Mouse (Mus musculus): ENCODE results near the gene Wfdc12. TPM values are rescaled to one million over a fixed set of nuclear protein-coding genes. Genes with fewer than 3 reads are reported as not detected.
A peak's percentile ranks its signal among the peaks of the same experiment; 100 is the strongest.
"Not testable (repeated sequence)": the region's sequence is repeated elsewhere in the genome, so short reads cannot be mapped to it uniquely, and the experiment has no call there.

Gene Wfdc12
- polyA plus RNA-seq, 1 experiment from 2014 or later: not detected

DNA sequence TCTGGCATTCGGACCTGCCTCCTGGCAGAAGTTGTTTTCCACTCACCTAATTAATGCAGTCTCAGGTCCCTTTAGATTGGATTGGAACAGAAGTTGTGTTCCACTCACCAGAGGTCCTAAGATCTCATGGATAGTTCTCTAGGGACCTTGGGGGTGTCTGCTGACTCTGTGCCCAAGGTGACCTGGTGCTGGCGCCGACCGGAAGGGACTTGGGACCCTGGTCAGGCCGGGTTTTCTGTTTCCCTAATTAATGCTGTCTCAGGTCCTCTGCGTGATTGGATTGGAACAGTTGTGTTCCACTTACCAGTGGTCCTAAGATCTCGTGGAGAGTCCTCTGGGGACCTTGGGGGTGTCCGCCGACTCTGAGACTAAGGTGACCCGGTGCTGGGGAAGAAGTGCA is 15.6 kb upstream of the Wfdc12 start:
- H3K4me1 ChIP-seq (ENCODE audit: control insufficient read depth, insufficient read depth, low read length); H3K27ac ChIP-seq (ENCODE audit: low read length); H3K9ac ChIP-seq (ENCODE audit: low read length); H3K27me3 ChIP-seq (ENCODE audit: control insufficient read depth, insufficient read depth, low read length); H3K4me2 ChIP-seq (ENCODE audit: low read depth, low read length); ATAC-seq (ENCODE audit: insufficient read depth, low FRiP score); H3K36me3 ChIP-seq (ENCODE audit: control insufficient read depth, insufficient read depth, low read length); H3K9me3 ChIP-seq (replicated peaks; ENCODE audit: control insufficient read depth, low read length); H3K4me3 ChIP-seq (replicated peaks; ENCODE audit: low read length): not testable (repeated sequence)
- WGBS: 94% methylated on average over 10 of the region's 10 CpGs

- Histone ChIP-seq H3K27ac (ENCODE audit: low read length) (no peak within 1 kb of the TSS), H3K36me3 (ENCODE audit: control insufficient read depth, insufficient read depth, low read length) (no peaks in the 10 kb centered on the region), H3K27me3 (ENCODE audit: control insufficient read depth, insufficient read depth, low read length) (no peaks in the 10 kb centered on the region), H3K4me3 (replicated peaks; ENCODE audit: low read length) (no peak within 1 kb of the TSS), H3K4me1 (ENCODE audit: control insufficient read depth, insufficient read depth, low read length) (no peaks in the 10 kb centered on the region), H3K4me2 (ENCODE audit: low read depth, low read length) (no peak within 1 kb of the TSS), H3K9ac (ENCODE audit: low read length) (no peak within 1 kb of the TSS), H3K9me3 (replicated peaks; ENCODE audit: control insufficient read depth, low read length) (no peaks in the 10 kb centered on the region)
- whole genome bisulfite sequencing: 75% methylated on average over 20 of the region's 20 CpGs
- no peak for ATAC-seq (ENCODE audit: insufficient read depth, low FRiP score)
These were observed 9.4 kb upstream of the Wfdc12 start, which contains the start of gene Wfdc15a for GRCm38 (mm10) chr2:164199626-164200327. Wfdc15a (minus strand) TSS chr2:164200130.

DNA sequence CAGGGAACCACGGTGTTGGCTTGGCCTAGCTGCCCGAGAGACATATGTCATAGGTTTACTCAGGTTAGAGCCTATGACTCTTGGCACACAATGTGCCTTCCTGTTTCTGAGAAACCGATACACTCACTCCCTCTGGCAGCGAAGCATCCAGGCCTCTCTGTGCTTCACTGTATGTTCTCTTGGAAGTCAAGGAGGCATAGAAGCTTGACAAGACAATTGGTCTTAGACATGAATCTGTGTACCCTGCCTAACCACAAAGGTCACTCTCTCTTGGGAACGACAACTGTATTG is 6.2 kb upstream of the Wfdc12 start:
- H3K9ac ChIP-seq (ENCODE audit: low read length): no peak overlapping the region
- ATAC-seq (ENCODE audit: insufficient read depth, low FRiP score): no peak
- no peak overlapping the region for H3K27ac ChIP-seq (ENCODE audit: low read length)
- 81% methylated on average over 5 of the region's 5 CpGs for WGBS
- H3K27me3 ChIP-seq (ENCODE audit: control insufficient read depth, insufficient read depth, low read length): no peaks in the 10 kb centered on the region
- no peak overlapping the region for H3K4me2 ChIP-seq (ENCODE audit: low read depth, low read length)
- no peaks in the 10 kb centered on the region for H3K9me3 ChIP-seq (replicated peaks; ENCODE audit: control insufficient read depth, low read length)
- no peaks in the 10 kb centered on the region for H3K36me3 ChIP-seq (ENCODE audit: control insufficient read depth, insufficient read depth, low read length)
- no peak overlapping the region for H3K4me3 ChIP-seq (replicated peaks; ENCODE audit: low read length)
- no peaks in the 10 kb centered on the region for H3K4me1 ChIP-seq (ENCODE audit: control insufficient read depth, insufficient read depth, low read length)

- ATAC-seq (ENCODE audit: insufficient read depth, low FRiP score): no peak
- Histone ChIP-seq H3K27ac (ENCODE audit: low read length) (no peak overlapping the region), H3K9me3 (replicated peaks; ENCODE audit: control insufficient read depth, low read length) (no peaks in the 10 kb centered on the region), H3K4me1 (ENCODE audit: control insufficient read depth, insufficient read depth, low read length) (no peaks in the 10 kb centered on the region), H3K4me2 (ENCODE audit: low read depth, low read length) (no peak overlapping the region), H3K9ac (ENCODE audit: low read length) (no peak overlapping the region), H3K36me3 (ENCODE audit: control insufficient read depth, insufficient read depth, low read length) (no peaks in the 10 kb centered on the region), H3K4me3 (replicated peaks; ENCODE audit: low read length) (no peak overlapping the region), H3K27me3 (ENCODE audit: control insufficient read depth, insufficient read depth, low read length) (no peaks in the 10 kb centered on the region)
- WGBS: 81% methylated on average over 5 of the region's 5 CpGs
These were observed 5.7 kb upstream of the Wfdc12 start for GRCm38 (mm10) chr2:164195971-164196699.

DNA sequence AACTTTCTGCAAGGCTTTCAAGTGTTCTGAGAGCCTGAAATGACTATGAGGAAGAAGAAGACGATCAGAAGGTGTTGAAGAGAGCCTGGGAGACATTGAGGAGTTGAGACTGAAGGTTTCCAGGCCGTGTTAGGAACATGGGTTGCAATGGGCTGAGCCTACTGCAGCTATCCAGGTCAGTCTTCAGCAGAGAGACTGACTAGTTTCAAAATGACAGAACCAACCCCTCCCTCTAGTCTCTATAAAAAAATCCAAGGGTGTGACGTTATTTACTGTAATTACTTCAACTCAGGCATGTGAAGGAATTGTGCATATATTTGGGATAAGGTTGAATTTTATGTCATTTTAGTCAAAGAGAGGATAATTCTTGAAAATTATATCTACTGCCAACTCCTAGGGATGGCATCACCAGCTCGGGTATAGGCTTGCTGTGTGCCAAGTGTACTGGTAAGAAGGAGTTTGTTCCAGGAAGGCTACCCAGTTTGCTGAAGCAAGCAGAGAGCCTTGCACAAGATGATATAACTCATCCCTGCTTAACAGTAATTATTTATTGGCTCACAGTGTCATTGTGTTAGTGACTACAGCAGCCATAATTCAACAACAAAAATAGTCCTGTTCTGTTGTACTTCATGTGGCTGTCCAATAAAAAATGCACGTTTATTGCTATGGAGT is 4.7 kb upstream of the Wfdc12 start:
- Histone ChIP-seq H3K4me3 (replicated peaks; ENCODE audit: low read length) (no peak overlapping the region), H3K4me1 (ENCODE audit: control insufficient read depth, insufficient read depth, low read length) (no peaks in the 10 kb centered on the region), H3K36me3 (ENCODE audit: control insufficient read depth, insufficient read depth, low read length) (no peaks in the 10 kb centered on the region), H3K27ac (ENCODE audit: low read length) (no peak overlapping the region), H3K4me2 (ENCODE audit: low read depth, low read length) (no peak overlapping the region), H3K9me3 (replicated peaks; ENCODE audit: control insufficient read depth, low read length) (no peaks in the 10 kb centered on the region), H3K9ac (ENCODE audit: low read length) (no peak overlapping the region), H3K27me3 (ENCODE audit: control insufficient read depth, insufficient read depth, low read length) (no peaks in the 10 kb centered on the region)
- 77% methylated on average over 5 of the region's 5 CpGs for WGBS
- ATAC-seq (ENCODE audit: insufficient read depth, low FRiP score): no peak

DNA sequence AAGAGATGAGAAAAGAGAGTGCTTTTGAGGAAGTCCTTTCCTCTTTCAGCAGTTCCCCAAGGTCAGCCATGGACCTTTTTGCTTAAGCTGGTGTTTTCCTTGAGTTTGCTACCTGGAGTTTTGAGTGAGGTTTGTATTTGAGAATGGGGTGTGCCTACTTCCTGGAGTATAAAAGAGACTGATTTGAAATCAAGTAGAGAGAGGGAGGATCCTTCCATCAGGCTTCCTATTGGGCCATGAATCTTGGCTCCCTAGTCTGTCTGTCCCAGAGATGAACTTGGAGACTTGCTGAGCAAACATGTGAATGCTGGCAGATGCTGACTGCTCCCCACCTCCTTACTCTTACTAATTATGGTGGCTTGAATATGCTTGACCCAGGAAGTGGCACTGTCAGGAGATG is 1.9 kb upstream of the Wfdc12 start:
- Histone ChIP-seq H3K36me3 (ENCODE audit: control insufficient read depth, insufficient read depth, low read length) (no peaks in the 10 kb centered on the region), H3K4me2 (ENCODE audit: low read depth, low read length) (no peak overlapping the region), H3K9ac (ENCODE audit: low read length) (no peak overlapping the region), H3K4me3 (replicated peaks; ENCODE audit: low read length) (no peak overlapping the region), H3K9me3 (replicated peaks; ENCODE audit: control insufficient read depth, low read length) (peaks cover 3% of the 10 kb centered on the region; the same call in 1 of the 2 replicates), H3K27ac (ENCODE audit: low read length) (no peak overlapping the region), H3K27me3 (ENCODE audit: control insufficient read depth, insufficient read depth, low read length) (no peaks in the 10 kb centered on the region), H3K4me1 (ENCODE audit: control insufficient read depth, insufficient read depth, low read length) (no peaks in the 10 kb centered on the region)
- ATAC-seq (ENCODE audit: insufficient read depth, low FRiP score): no peak

DNA sequence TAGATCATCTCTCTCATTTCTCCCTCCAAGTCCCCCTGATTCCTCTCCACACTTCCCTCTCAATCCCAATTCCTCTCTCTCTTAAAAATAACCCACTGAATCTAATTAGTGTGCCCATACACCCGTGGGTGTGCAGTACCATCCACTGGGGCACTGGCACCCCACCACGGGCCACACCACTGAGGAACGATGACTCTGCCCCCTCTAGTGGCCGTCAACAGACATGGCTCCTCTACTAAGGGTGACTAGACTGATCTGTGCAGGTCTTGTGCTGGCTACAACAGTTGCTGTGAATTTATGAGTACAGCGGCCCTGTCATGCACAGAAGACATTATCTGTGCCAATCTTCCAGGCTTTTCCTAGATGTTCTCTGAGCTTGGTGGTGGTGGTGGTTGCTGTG is 1.7 kb downstream of the Wfdc12 start:
- Histone ChIP-seq H3K9ac (ENCODE audit: low read length) (no peak overlapping the region), H3K27me3 (ENCODE audit: control insufficient read depth, insufficient read depth, low read length) (no peaks in the 10 kb centered on the region), H3K27ac (ENCODE audit: low read length) (no peak overlapping the region), H3K9me3 (replicated peaks; ENCODE audit: control insufficient read depth, low read length) (peaks cover 3% of the 10 kb centered on the region; the same call in 1 of the 2 replicates), H3K4me2 (ENCODE audit: low read depth, low read length) (no peak overlapping the region), H3K4me3 (replicated peaks; ENCODE audit: low read length) (no peak overlapping the region), H3K36me3 (ENCODE audit: control insufficient read depth, insufficient read depth, low read length) (no peaks in the 10 kb centered on the region), H3K4me1 (ENCODE audit: control insufficient read depth, insufficient read depth, low read length) (no peaks in the 10 kb centered on the region)
- WGBS: 35% methylated on average over 5 of the region's 5 CpGs
- ATAC-seq (ENCODE audit: insufficient read depth, low FRiP score): no peak

DNA sequence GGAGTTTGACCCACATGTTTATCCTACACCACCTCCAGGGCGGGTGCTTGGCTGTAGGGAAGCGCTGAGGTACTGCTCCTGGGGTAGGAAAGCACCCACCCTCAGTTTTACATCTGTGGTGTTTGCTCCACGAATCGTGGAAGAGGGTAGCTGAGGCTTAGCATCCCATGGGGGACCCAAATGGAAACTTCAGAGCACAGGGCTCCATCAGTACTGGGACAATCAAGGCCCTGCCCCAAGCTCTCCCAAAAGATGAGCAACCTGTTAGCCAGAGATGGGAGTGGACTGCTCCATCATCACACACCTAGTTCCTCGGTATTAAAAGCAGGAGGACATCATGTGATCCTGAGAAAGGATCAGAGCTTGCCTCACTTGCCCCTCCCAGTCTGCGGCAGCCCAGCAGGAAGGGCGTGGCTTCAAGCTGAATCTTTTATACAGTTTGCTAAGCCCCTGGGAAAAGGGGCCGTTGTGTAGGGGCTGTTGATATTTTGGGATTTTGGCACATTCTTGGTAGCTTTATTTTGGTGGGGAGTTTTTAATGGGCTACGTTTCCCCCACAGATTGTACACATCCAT is 6.2 kb downstream of the Wfdc12 start:
- H3K9me3 ChIP-seq (replicated peaks; ENCODE audit: control insufficient read depth, low read length): peaks cover 3% of the 10 kb centered on the region; the same call in 1 of the 2 replicates
- no peak for ATAC-seq (ENCODE audit: insufficient read depth, low FRiP score)
- H3K9ac ChIP-seq (ENCODE audit: low read length): no peak overlapping the region
- H3K36me3 ChIP-seq (ENCODE audit: control insufficient read depth, insufficient read depth, low read length): no peaks in the 10 kb centered on the region
- H3K4me3 ChIP-seq (replicated peaks; ENCODE audit: low read length): no peak overlapping the region
- no peaks in the 10 kb centered on the region for H3K4me1 ChIP-seq (ENCODE audit: control insufficient read depth, insufficient read depth, low read length)
- 30% methylated on average over 9 of the region's 9 CpGs for WGBS
- no peak overlapping the region for H3K27ac ChIP-seq (ENCODE audit: low read length)
- no peaks in the 10 kb centered on the region for H3K27me3 ChIP-seq (ENCODE audit: control insufficient read depth, insufficient read depth, low read length)
- H3K4me2 ChIP-seq (ENCODE audit: low read depth, low read length): no peak overlapping the region

GRCm38 (mm10) chr2:164183340-164183739 is 7.1 kb downstream of the Wfdc12 start:
- H3K4me3 ChIP-seq (replicated peaks; ENCODE audit: low read length): no peak overlapping the region
- peak overlapping the region; percentile 25; the same call in 1 of the 2 replicates for H3K27ac ChIP-seq (ENCODE audit: low read length)
- peaks cover 5% of the 10 kb centered on the region; the same call in 1 of the 2 replicates for H3K27me3 ChIP-seq (ENCODE audit: control insufficient read depth, insufficient read depth, low read length)
- no peak overlapping the region for H3K4me2 ChIP-seq (ENCODE audit: low read depth, low read length)
- H3K9ac ChIP-seq (ENCODE audit: low read length): no peak overlapping the region
- ATAC-seq (ENCODE audit: insufficient read depth, low FRiP score): no peak
- no peaks in the 10 kb centered on the region for H3K9me3 ChIP-seq (replicated peaks; ENCODE audit: control insufficient read depth, low read length)
- WGBS: 59% methylated on average over 9 of the region's 9 CpGs
- no peaks in the 10 kb centered on the region for H3K36me3 ChIP-seq (ENCODE audit: control insufficient read depth, insufficient read depth, low read length)
- no peaks in the 10 kb centered on the region for H3K4me1 ChIP-seq (ENCODE audit: control insufficient read depth, insufficient read depth, low read length)
